Mouse (Mus musculus): ENCODE results near the gene Disc1.

- no peak for TF ChIP-seq CTCF (IDR thresholded peaks at IDR 0.05; ENCODE audit: borderline replicate concordance, insufficient read depth, low read depth, low read length)
- TF ChIP-seq POLR2A (IDR thresholded peaks at IDR 0.05; ENCODE audit: borderline replicate concordance, insufficient read depth, low read length) = no peak
Measured at GRCm38 (mm10) chr8:125257660-125258059, 203.7 kb downstream of the Disc1 start.
